Mouse (Mus musculus): Measurements from ENCODE around the gene C1ql3. TPM values are rescaled to one million over a fixed set of nuclear protein-coding genes. Genes with fewer than 3 reads are reported as not detected.

Gene C1ql3
- total RNA-seq, 2 experiments from 2014 or later, result not detected

DNA sequence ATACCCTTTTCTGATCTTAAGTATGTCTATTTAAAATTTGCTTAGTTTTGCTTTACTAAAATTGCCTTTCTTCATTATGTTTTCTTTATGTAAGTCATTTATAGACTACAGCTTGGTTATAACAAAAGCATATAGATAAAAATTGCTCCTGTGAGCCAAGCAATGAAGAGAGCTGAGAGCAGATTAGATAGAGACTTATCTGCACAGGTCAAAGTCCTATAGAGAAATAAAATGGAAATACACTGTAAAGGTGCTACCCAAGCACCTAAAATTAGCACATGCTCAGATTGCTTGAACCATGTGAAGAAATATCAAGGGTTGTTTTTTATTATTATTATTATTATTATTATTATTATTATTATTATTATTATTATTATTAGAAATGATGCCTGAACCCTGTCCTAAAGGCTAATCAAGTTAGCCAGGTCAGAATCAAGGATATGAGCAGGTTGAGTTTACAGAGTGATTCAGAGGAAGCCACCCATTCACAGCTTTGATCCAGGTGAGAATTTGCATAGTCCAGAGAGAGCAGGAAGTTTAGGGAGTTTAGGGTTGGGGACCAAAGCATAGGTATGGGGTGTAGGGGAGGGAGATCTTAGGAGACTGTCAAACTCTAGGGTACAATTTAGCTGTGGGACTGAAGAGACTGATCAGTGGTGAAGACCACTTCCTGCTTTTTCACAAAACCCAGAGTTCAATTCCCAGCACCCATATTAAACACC, 54.7 kb downstream of the C1ql3 start:
- no peak for ATAC-seq (replicated peaks; ENCODE audit: poor library complexity)

Other genes starting within 250 kb of the C1ql3 start
- gene Pter, start 87.8 kb downstream of the C1ql3 start, total RNA-seq (2015), result 15.1 and 16.3 TPM in 2 replicates
- 20.1 and 27.4 TPM in 2 replicates for gene Pter, start 87.8 kb downstream of the C1ql3 start, total RNA-seq (2017)